Mouse (Mus musculus) liver, adult 2 months (tissue): ENCODE data around the gene Dis3l2. TPM values are rescaled to one million over a fixed set of nuclear protein-coding genes. Genes with fewer than 3 reads are reported as not detected.
A peak's percentile ranks its signal among the peaks of the same experiment; 100 is the strongest.

Experiments used
- DNase-seq: peaks from one replicate; pipeline ENCODE4 v3.0.0-alpha.2; 2011; ENCODE audit warnings: low read depth, low spot score; ENCODE audit errors: extremely low read depth
- H3K27ac ChIP-seq: fragments of 200-500 bp; replicated peaks from 2 replicates; pipeline ENCODE4 v1.5.1; 2012; ENCODE audit warnings: low read depth, mild to moderate bottlenecking, control low read depth, inconsistent platforms, low read length; ENCODE audit not compliant: insufficient read depth
- H3K27me3 ChIP-seq: fragments of 200-500 bp; 2 replicates; pipeline ENCODE4 v1.6.1; 2012; ENCODE audit warnings: mild to moderate bottlenecking, moderate library complexity, low read length, inconsistent platforms; ENCODE audit not compliant: control insufficient read depth, insufficient read depth
- H3K36me3 ChIP-seq: fragments of 200-500 bp; 2 replicates; pipeline ENCODE4 v1.6.1; 2012; ENCODE audit warnings: low read length, inconsistent platforms; ENCODE audit not compliant: control insufficient read depth, insufficient read depth
- H3K4me1 ChIP-seq: fragments of 200-500 bp; 2 replicates; pipeline ENCODE4 v1.6.1; 2011; ENCODE audit warnings: low read length; ENCODE audit not compliant: control insufficient read depth, insufficient read depth
- H3K4me3 ChIP-seq: fragments of 200-500 bp; 2 replicates; pipeline ENCODE4 v1.5.1; 2011; ENCODE audit warnings: low read depth, mild to moderate bottlenecking, control low read depth, low read length, moderate library complexity; ENCODE audit not compliant: insufficient read depth
- H3K79me2 ChIP-seq: fragments of 200-500 bp; 2 replicates; pipeline ENCODE4 v1.6.1; 2012; ENCODE audit warnings: inconsistent platforms, mild to moderate bottlenecking, low read length, moderate library complexity; ENCODE audit not compliant: control insufficient read depth, insufficient read depth
- H3K9ac ChIP-seq: fragments of 200-500 bp; 2 replicates; pipeline ENCODE4 v1.6.1; 2012; ENCODE audit warnings: low read depth, mild to moderate bottlenecking, control low read depth, inconsistent platforms, low read length
- CTCF ChIP-seq: fragments of 200-500 bp; IDR thresholded peaks from 2 replicates; pipeline ENCODE4 v1.5.1; 2011; ENCODE audit warnings: low read depth, low read length, control low read depth
- POLR2A ChIP-seq: fragments of 200-500 bp; IDR thresholded peaks from 2 replicates; pipeline ENCODE4 v1.6.1; 2011; ENCODE audit warnings: low read length, control low read depth; ENCODE audit not compliant: insufficient read depth; ENCODE audit errors: extremely low read depth
- WGBS: fragments of 180-500 bp; shearing (Covaris S2); methylation state at CpG from one replicate; pipeline ENCODE4 v1.1.7; 2018; 5-methylcytosine and 5-hydroxymethylcytosine counted together
- polyA plus RNA-seq: library from polyadenylated mRNA; depleted of rRNA; stranded (reverse); fragments of >200 nt; gene quantifications from 2 replicates; pipeline ENCODE4 v1.2.3, GENCODE M21; 2012
- total RNA-seq: library from RNA; depleted of rRNA; stranded (reverse); fragments of >200 nt; gene quantifications from 2 replicates; pipeline ENCODE4 v1.2.3, GENCODE M21; 2014

Dis3l2 gene
- total and polyA plus RNA-seq, 2 experiments, result 9.0 to 13.4 TPM

DNA sequence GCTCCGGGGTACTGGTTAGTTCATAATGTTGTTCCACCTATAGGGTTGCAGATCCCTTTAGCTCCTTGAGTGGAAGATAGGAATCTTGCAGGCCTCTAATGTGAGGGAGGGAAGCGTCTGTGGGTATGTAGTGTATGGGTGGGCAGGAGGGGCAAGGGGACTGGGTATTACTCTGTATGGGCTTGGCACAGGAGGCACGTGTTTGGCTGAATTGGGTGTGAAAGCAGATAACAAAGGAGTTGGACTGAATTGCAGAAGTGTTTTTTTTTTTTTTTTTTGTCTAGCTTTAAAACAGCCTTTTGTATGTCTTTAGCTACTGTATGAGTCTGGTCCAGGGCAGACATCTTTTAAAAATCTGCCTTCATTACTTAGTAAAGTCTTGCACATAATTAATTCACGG, 5.9 kb downstream of the Dis3l2 start:
- no peak for TF ChIP-seq POLR2A
- no peak for TF ChIP-seq CTCF
- no peaks in the 10 kb centered on the region for H3K36me3 ChIP-seq
- no peak overlapping the region for H3K9ac ChIP-seq
- H3K27ac ChIP-seq, result no peak overlapping the region
- no peak overlapping the region for H3K4me3 ChIP-seq
- WGBS, result 93% methylated on average over 4 of the region's 4 CpGs
- no peak for DNase-seq
- H3K27me3 ChIP-seq, result no peaks in the 10 kb centered on the region
- H3K79me2 ChIP-seq, result peaks cover 13% of the 10 kb centered on the region
- peaks cover 13% of the 10 kb centered on the region for H3K4me1 ChIP-seq

- DNase-seq, result peak; percentile 87
These were observed 8.4 kb downstream of the Dis3l2 start for GRCm38 (mm10) chr1:86712045-86712444.

GRCm38 (mm10) chr1:86713054-86713453, 9.4 kb downstream of the Dis3l2 start:
- H3K4me3 ChIP-seq, result no peak overlapping the region
- WGBS, result 56% methylated on average over 4 of the region's 4 CpGs
- peak; percentile 94 for DNase-seq
- no peaks in the 10 kb centered on the region for H3K27me3 ChIP-seq
- H3K36me3 ChIP-seq, result no peaks in the 10 kb centered on the region
- peaks cover 17% of the 10 kb centered on the region for H3K4me1 ChIP-seq
- H3K27ac ChIP-seq, result peak overlapping the region; percentile 99
- no peak overlapping the region for H3K9ac ChIP-seq
- TF ChIP-seq POLR2A (no peak), CTCF (no peak)
- no peaks in the 10 kb centered on the region; the same call in 1 of the 2 replicates for H3K79me2 ChIP-seq

More at GRCm38 (mm10) chr1:86712045-86712444, 8.4 kb downstream of the Dis3l2 start:
- H3K4me3 ChIP-seq, result no peak overlapping the region
- no peaks in the 10 kb centered on the region for H3K36me3 ChIP-seq
- TF ChIP-seq POLR2A, result no peak
- no peak for TF ChIP-seq CTCF
- peaks cover 12% of the 10 kb centered on the region for H3K4me1 ChIP-seq
- H3K9ac ChIP-seq, result no peak overlapping the region
- no peaks in the 10 kb centered on the region for H3K27me3 ChIP-seq
- 22% methylated on average over 2 of the region's 2 CpGs for WGBS
- H3K79me2 ChIP-seq, result peaks cover 3% of the 10 kb centered on the region; the same call in 1 of the 2 replicates
- peak overlapping the region; percentile 78 for H3K27ac ChIP-seq

GRCm38 (mm10) chr1:86718190-86718589, 14.6 kb downstream of the Dis3l2 start:
- TF ChIP-seq CTCF, result no peak
- no peak for TF ChIP-seq POLR2A
- H3K79me2 ChIP-seq, result peaks cover 4% of the 10 kb centered on the region; the same call in 1 of the 2 replicates
- 26% methylated on average over 1 of the region's 1 CpGs for WGBS
- DNase-seq, result peak; percentile 69
- no peak overlapping the region for H3K27ac ChIP-seq
- H3K36me3 ChIP-seq, result no peaks in the 10 kb centered on the region
- peaks cover 12% of the 10 kb centered on the region for H3K4me1 ChIP-seq
- H3K4me3 ChIP-seq, result no peak overlapping the region
- H3K27me3 ChIP-seq, result no peaks in the 10 kb centered on the region
- no peak overlapping the region for H3K9ac ChIP-seq

GRCm38 (mm10) chr1:86719391-86719790, 15.8 kb downstream of the Dis3l2 start:
- Histone ChIP-seq H3K4me1 (peaks cover 9% of the 10 kb centered on the region), H3K4me3 (no peak overlapping the region), H3K27ac (no peak overlapping the region), H3K36me3 (no peaks in the 10 kb centered on the region), H3K27me3 (no peaks in the 10 kb centered on the region), H3K9ac (no peak overlapping the region), H3K79me2 (peaks cover 4% of the 10 kb centered on the region; the same call in 1 of the 2 replicates)
- TF ChIP-seq CTCF, result no peak
- TF ChIP-seq POLR2A, result no peak
- 78% methylated on average over 4 of the region's 4 CpGs for WGBS
- DNase-seq, result no peak

DNA sequence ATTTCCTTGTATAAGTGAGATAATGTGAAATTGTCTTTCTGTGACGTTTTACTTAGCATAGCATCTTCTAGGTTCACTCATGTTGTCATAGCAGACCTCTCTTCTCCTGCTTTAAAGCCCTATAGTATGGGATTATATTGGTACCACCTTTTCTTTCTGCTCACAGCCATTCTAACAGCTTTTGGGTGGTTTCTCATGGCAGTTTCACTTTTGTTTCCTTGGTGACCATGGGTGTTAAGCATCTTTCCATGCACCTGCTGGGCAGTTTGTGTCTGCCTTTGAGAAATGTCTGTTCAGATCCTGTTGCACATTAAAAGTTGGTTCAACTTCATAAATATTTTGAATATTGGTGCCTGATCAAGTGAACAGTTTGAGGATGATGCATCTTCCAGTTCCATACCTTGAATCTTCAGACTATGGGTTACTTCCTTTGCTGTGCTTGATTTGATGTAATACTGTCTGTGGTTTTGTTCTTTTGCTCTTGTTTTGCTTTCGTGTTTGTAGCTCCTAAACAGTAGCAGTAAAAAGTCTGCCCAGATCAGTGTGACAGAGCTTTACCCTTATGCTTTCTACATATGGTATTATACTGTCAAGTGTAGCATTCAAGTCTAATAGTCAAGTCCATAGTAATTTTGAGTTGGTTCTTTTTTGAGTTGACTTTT, 29.7 kb downstream of the Dis3l2 start:
- Histone ChIP-seq H3K9ac (no peak overlapping the region), H3K79me2 (peaks cover 5% of the 10 kb centered on the region; the same call in 1 of the 2 replicates), H3K27ac (no peak overlapping the region), H3K27me3 (no peaks in the 10 kb centered on the region), H3K36me3 (no peaks in the 10 kb centered on the region), H3K4me1 (no peaks in the 10 kb centered on the region), H3K4me3 (no peak overlapping the region)
- 86% methylated on average over 2 of the region's 2 CpGs for WGBS
- DNase-seq, result no peak
- TF ChIP-seq CTCF, result no peak
- no peak for TF ChIP-seq POLR2A
